Mouse (Mus musculus) liver, embryonic 16.5 days (tissue): ENCODE measurements around the gene Gm12185. TPM values are rescaled to one million over a fixed set of nuclear protein-coding genes. Genes with fewer than 3 reads are reported as not detected.
"Not testable (repeated sequence)": the region's sequence is repeated elsewhere in the genome, so short reads cannot be mapped to it uniquely, and the experiment has no call there.

Source experiments
- ATAC-seq: fragments of 200-750 bp; cut with Nextera tagmentation; 2 replicates; pipeline ENCODE4 v1.8.0; 2017; ENCODE audit warnings: low read depth, mild to moderate bottlenecking, moderate number of reproducible peaks, moderate library complexity
- H3K27ac ChIP-seq: fragments of 300-500 bp; sonication (generic); 2 replicates; pipeline ENCODE4 v1.5.1; 2014; ENCODE audit warnings: mild to moderate bottlenecking, low read length
- H3K27me3 ChIP-seq: fragments of 300-500 bp; sonication (generic); 2 replicates; pipeline ENCODE4 v1.6.1; 2014; ENCODE audit warnings: low read depth, low read length, mixed read lengths; ENCODE audit not compliant: control insufficient read depth, insufficient read depth
- H3K36me3 ChIP-seq: fragments of 300-500 bp; sonication (generic); 2 replicates; pipeline ENCODE4 v1.6.1; 2014; ENCODE audit warnings: mild to moderate bottlenecking; ENCODE audit not compliant: control insufficient read depth, insufficient read depth
- H3K4me1 ChIP-seq: fragments of 300-500 bp; sonication (generic); 2 replicates; pipeline ENCODE4 v1.6.1; 2014; ENCODE audit warnings: low read depth, low read length, mixed read lengths; ENCODE audit not compliant: control insufficient read depth
- H3K4me2 ChIP-seq: fragments of 300-500 bp; sonication (generic); 2 replicates; pipeline ENCODE4 v1.6.1; 2014; ENCODE audit warnings: low read depth, low read length, mixed read lengths
- H3K4me3 ChIP-seq: fragments of 300-500 bp; sonication (generic); 2 replicates; pipeline ENCODE4 v1.5.1; 2014; ENCODE audit warnings: low read depth, mild to moderate bottlenecking, low read length
- H3K9ac ChIP-seq: fragments of 300-500 bp; sonication (generic); 2 replicates; pipeline ENCODE4 v1.6.1; 2014; ENCODE audit warnings: low read depth, low read length
- H3K9me3 ChIP-seq: fragments of 300-500 bp; sonication (generic); replicated peaks from 2 replicates; pipeline ENCODE4 v1.6.1; 2016; ENCODE audit warnings: low read length; ENCODE audit not compliant: control insufficient read depth
- WGBS: fragments of 180-500 bp; shearing (Covaris S2); extraction: QIAGEN DNeasy Blood & Tissue Kit; methylation state at CpG from one replicate; pipeline ENCODE4 v1.1.7; 2014; ENCODE audit not compliant: insufficient replicate concordance; 5-methylcytosine and 5-hydroxymethylcytosine counted together
- polyA plus RNA-seq: library from polyadenylated mRNA; unstranded; fragments of >200 nt; fragmentation: Nextera tagmentation; extraction: Ambion mirVana; gene quantifications from 2 replicates; pipeline ENCODE4 v1.2.1, GENCODE M21; 2015

Gm12185 gene
- polyA plus RNA-seq, 1 experiment from 2014 or later, result not detected

- H3K27me3 ChIP-seq, H3K27ac ChIP-seq, ATAC-seq, H3K4me1 ChIP-seq, H3K36me3 ChIP-seq, H3K4me3 ChIP-seq, H3K9me3 ChIP-seq, H3K4me2 ChIP-seq, H3K9ac ChIP-seq: not testable (repeated sequence)
- WGBS, result 29% methylated on average over 1 of the region's 1 CpGs
Observed at GRCm38 (mm10) chr11:48933422-48933821, 58.6 kb downstream of the Gm12185 start.

GRCm38 (mm10) chr11:48928068-48928467 is 64.0 kb downstream of the Gm12185 start:
- H3K27me3 ChIP-seq, H3K4me1 ChIP-seq, H3K4me3 ChIP-seq, H3K9me3 ChIP-seq, H3K27ac ChIP-seq, H3K36me3 ChIP-seq, ATAC-seq, H3K9ac ChIP-seq, H3K4me2 ChIP-seq: not testable (repeated sequence)
- 67% methylated on average over 1 of the region's 1 CpGs for WGBS

GRCm38 (mm10) chr11:48926437-48926836 is 65.6 kb downstream of the Gm12185 start:
- not testable (repeated sequence) for H3K9me3 ChIP-seq, H3K27ac ChIP-seq, H3K36me3 ChIP-seq, H3K4me3 ChIP-seq, H3K27me3 ChIP-seq, H3K4me1 ChIP-seq, H3K9ac ChIP-seq, H3K4me2 ChIP-seq, ATAC-seq

- not testable (repeated sequence) for H3K4me1 ChIP-seq, H3K9me3 ChIP-seq, H3K9ac ChIP-seq, H3K4me3 ChIP-seq, H3K36me3 ChIP-seq, H3K27ac ChIP-seq, H3K4me2 ChIP-seq, H3K27me3 ChIP-seq, ATAC-seq
- WGBS, result 26% methylated on average over 4 of the region's 5 CpGs
Observed at GRCm38 (mm10) chr11:48923818-48924217, 68.2 kb downstream of the Gm12185 start.

GRCm38 (mm10) chr11:48918380-48918779 is 73.6 kb downstream of the Gm12185 start:
- Histone ChIP-seq H3K9ac (no peak overlapping the region), H3K36me3 (no peaks in the 10 kb centered on the region), H3K27ac (no peak overlapping the region), H3K27me3 (no peaks in the 10 kb centered on the region), H3K4me1 (no peaks in the 10 kb centered on the region), H3K4me2 (no peak overlapping the region), H3K9me3 (no peaks in the 10 kb centered on the region), H3K4me3 (no peak overlapping the region)
- ATAC-seq, result no peak
- 59% methylated on average over 3 of the region's 3 CpGs for WGBS

- H3K4me3 ChIP-seq, result no peak overlapping the region
- no peak overlapping the region for H3K4me2 ChIP-seq
- H3K36me3 ChIP-seq, result no peaks in the 10 kb centered on the region
- no peaks in the 10 kb centered on the region for H3K9me3 ChIP-seq
- no peak for ATAC-seq
- H3K4me1 ChIP-seq, result no peaks in the 10 kb centered on the region
- no peak overlapping the region for H3K9ac ChIP-seq
- 49% methylated on average over 1 of the region's 1 CpGs for WGBS
- no peaks in the 10 kb centered on the region for H3K27me3 ChIP-seq
- no peak overlapping the region for H3K27ac ChIP-seq
Observed at GRCm38 (mm10) chr11:48913611-48914010, 78.4 kb downstream of the Gm12185 start.

- peak; percentile 43; the same call in 1 of the 2 replicates for ATAC-seq
- 4% methylated on average over 1 of the region's 1 CpGs for WGBS
Observed at GRCm38 (mm10) chr11:48908459-48908858, 83.6 kb downstream of the Gm12185 start.

GRCm38 (mm10) chr11:48902021-48902420 is 90.0 kb downstream of the Gm12185 start, which contains the start of gene Gm5431:
TSS of gene Gm5431 (minus strand) at chr11:48902214.
- ATAC-seq, result no peak

More at GRCm38 (mm10) chr11:48908459-48908858, 83.6 kb downstream of the Gm12185 start:
- H3K9me3 ChIP-seq, result no peaks in the 10 kb centered on the region
- no peak overlapping the region for H3K4me2 ChIP-seq
- no peak overlapping the region for H3K4me3 ChIP-seq
- no peak overlapping the region for H3K27ac ChIP-seq
- H3K36me3 ChIP-seq, result no peaks in the 10 kb centered on the region
- no peaks in the 10 kb centered on the region for H3K27me3 ChIP-seq
- no peak overlapping the region for H3K9ac ChIP-seq
- H3K4me1 ChIP-seq, result no peaks in the 10 kb centered on the region; the same call in none of the 2 replicates

GRCm38 (mm10) chr11:48901567-48901930 is 90.5 kb downstream of the Gm12185 start:
- H3K27ac ChIP-seq, result 0 out of 2 replicates have a peak overlapping the region, but pooled peaks have one; percentile 14
- H3K27me3 ChIP-seq, H3K4me3 ChIP-seq, H3K9ac ChIP-seq, H3K4me2 ChIP-seq, ATAC-seq, H3K4me1 ChIP-seq, H3K9me3 ChIP-seq, H3K36me3 ChIP-seq: not testable (repeated sequence)
- WGBS, result 57% methylated on average over 1 of the region's 1 CpGs

More at GRCm38 (mm10) chr11:48902021-48902420, 90.0 kb downstream of the Gm12185 start, which contains the start of gene Gm5431:
- no peak within 1 kb of the TSS for H3K9ac ChIP-seq
- H3K36me3 ChIP-seq, result no peaks in the 10 kb centered on the region
- 47% methylated on average over 2 of the region's 2 CpGs for WGBS
- H3K4me2 ChIP-seq, result no peak within 1 kb of the TSS
- no peak within 1 kb of the TSS for H3K4me3 ChIP-seq
- H3K4me1 ChIP-seq, result no peaks in the 10 kb centered on the region
- no peaks in the 10 kb centered on the region for H3K27me3 ChIP-seq
- no peaks in the 10 kb centered on the region for H3K9me3 ChIP-seq
- 0 out of 2 replicates have a peak within 1 kb of the TSS, but pooled peaks have one; percentile 14 for H3K27ac ChIP-seq
